Mouse (Mus musculus) testis, adult 10 weeks (tissue): ENCODE data around the gene Pramef6. TPM values are rescaled to one million over a fixed set of nuclear protein-coding genes. Genes with fewer than 3 reads are reported as not detected.

Experiments used
- polyA plus RNA-seq: library from polyadenylated mRNA; stranded (reverse); fragments of 350-450 nt; fragmentation: Illumina TruSeq; extraction: RNeasy Lipid Tissue Mini Kit (QIAGEN cat#74804); gene quantifications from one replicate; pipeline ENCODE4 v1.2.3, GENCODE M21; 2014; ENCODE audit warnings: low read depth, low replicate concordance

The Pramef6 gene
- polyA plus RNA-seq = not detected

GRCm38 (mm10) chr4:143900280-143900679, at the start of gene Pramef6:
Gene Pramef6 (minus strand): TSS chr4:143900380.

GRCm38 (mm10) chr4:143846197-143846596, 54.0 kb downstream of the Pramef6 start, which contains the start of gene Gm13103:
Gene Gm13103 (plus strand): TSS chr4:143846497.

Other genes starting within 250 kb of the Pramef6 start
- gene Gm13088, start 243.1 kb downstream of the Pramef6 start, polyA plus RNA-seq = not detected
- not detected for gene Gm13089, start 197.7 kb downstream of the Pramef6 start, polyA plus RNA-seq
- gene Gm13078, start 180.9 kb downstream of the Pramef6 start, polyA plus RNA-seq = not detected
- gene Gm13023, start 111.0 kb downstream of the Pramef6 start, polyA plus RNA-seq = not detected
- gene Gm13084, start 84.3 kb downstream of the Pramef6 start, polyA plus RNA-seq = not detected
- gene Gm13103, start 53.9 kb downstream of the Pramef6 start, polyA plus RNA-seq = not detected
- not detected for gene Pramef25, start 50.6 kb upstream of the Pramef6 start, polyA plus RNA-seq
- gene Gm13101, start 66.6 kb upstream of the Pramef6 start, polyA plus RNA-seq = 0.41 TPM
- gene Pramef17, start 94.0 kb upstream of the Pramef6 start, polyA plus RNA-seq = not detected
- 0.08 TPM for gene Pramel4, start 158.7 kb upstream of the Pramef6 start, polyA plus RNA-seq
- not detected for gene Gm13102, start 206.1 kb upstream of the Pramef6 start, polyA plus RNA-seq